Mouse (Mus musculus): Measurements from ENCODE around the gene Lemd1.
A peak's percentile ranks its signal among the peaks of the same experiment; 100 is the strongest.

The Lemd1 gene

GRCm38 (mm10) chr1:132200562-132201510, 9.6 kb downstream of the Lemd1 start:
- no peak for DNase-seq (ENCODE audit: low read depth)

DNA sequence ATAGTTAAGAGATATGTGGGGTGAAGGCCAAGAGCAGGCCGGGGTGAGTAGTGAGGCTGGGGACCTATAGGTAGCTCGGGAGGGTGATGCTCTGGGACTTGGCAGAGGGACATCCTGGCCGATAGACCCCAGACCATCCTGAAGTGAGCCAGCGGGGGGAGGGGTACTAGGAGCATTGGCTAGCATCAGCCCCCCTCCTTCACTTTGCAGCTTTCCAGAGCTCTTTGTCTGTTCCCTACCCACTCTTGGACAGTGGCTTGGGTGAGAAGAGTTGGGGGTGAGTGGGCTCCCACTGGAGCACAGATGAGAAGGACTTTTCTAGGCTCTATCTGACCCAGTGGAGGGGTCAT, 10.3 kb downstream of the Lemd1 start:
- no peak for DNase-seq (ENCODE audit: low read depth)

GRCm38 (mm10) chr1:132201936-132202335, 10.7 kb downstream of the Lemd1 start:
- DNase-seq (ENCODE audit: low read depth): no peak

DNA sequence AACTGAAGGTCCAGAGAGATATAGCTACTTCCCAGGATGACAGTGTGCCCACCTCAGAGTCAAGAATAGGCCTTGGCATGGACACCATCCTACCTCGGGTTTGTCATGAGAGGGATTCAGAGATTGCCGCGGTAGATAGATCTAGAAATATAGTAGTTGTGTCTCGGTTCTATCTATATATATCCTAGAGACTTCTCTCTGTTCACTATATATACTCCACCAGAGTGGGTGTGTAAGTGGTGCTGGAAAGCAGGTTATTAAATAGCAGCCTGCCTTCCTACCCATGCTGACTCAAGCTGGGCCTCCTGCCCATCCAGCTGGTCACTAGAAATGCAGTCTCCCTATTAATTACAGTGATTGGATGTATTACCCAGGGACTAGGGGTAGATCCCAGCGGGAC, 11.5 kb downstream of the Lemd1 start:
- DNase-seq (ENCODE audit: low read depth): no peak

- DNase-seq (ENCODE audit: low read depth): no peak
Observed at GRCm38 (mm10) chr1:132205958-132206357, 14.7 kb downstream of the Lemd1 start.

DNA sequence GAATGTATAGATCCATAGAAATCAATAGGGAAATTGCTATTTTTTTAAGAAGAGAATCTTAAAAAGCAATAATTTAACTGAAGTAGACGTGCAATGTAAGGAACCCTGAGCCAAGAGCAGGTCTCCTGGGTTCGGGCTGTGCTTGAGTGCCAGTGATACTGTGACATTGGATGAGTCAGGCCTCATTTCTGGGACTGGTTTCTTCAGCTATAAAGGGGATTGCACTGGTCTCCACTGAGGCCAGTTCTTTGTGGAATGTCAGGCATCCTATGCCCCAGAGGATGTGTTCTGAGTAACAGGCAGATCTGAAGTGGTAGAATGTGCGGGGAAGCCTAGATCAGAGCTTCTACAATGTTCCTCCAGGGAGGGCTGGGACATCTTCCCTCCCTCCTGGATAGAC, 15.6 kb downstream of the Lemd1 start:
- no peak for DNase-seq (ENCODE audit: low read depth)

GRCm38 (mm10) chr1:132208154-132208553, 16.9 kb downstream of the Lemd1 start:
- DNase-seq (ENCODE audit: low read depth): no peak

DNA sequence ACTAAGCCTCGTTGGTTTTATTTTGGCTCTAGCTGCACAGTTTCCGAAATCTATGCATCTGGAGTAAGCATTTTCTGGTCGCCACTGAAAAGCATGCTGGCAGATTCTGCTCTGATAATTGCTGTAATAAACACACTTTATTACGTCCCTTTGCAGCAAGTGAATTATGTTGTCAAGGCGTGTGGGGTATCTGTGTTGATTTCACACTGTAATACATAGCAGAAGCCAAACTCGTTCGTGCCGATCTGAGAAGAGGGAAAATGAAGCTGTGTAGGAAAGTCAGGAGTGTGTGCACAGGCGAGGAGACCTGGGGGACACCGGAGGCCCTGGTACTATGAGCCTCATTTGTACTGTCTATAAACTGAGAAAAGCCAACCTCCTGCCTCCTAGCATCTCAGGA, 18.2 kb downstream of the Lemd1 start:
- DNase-seq (ENCODE audit: low read depth): no peak

DNA sequence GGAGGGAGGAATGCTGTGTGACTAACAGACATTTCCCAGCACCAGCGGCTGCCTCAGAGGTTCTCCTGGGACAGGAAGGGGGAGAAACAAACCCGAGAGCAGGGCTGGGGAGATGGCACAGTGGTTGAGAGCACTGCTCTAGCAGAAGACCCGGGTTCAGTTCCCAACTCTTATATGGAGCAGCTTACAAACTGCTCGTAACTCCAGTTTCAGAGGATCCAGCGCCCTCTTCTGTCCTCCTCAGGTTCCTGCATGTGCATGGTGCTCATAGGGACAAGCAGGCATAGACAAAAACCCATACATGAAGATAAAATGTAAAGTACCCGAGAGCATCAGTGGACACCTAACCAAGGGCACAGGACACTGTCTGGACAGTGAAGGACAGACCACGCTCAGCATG, 19.7 kb downstream of the Lemd1 start:
- no peak for DNase-seq (ENCODE audit: low read depth)

GRCm38 (mm10) chr1:132211672-132212071, 20.4 kb downstream of the Lemd1 start:
- DNase-seq (ENCODE audit: low read depth): no peak

DNA sequence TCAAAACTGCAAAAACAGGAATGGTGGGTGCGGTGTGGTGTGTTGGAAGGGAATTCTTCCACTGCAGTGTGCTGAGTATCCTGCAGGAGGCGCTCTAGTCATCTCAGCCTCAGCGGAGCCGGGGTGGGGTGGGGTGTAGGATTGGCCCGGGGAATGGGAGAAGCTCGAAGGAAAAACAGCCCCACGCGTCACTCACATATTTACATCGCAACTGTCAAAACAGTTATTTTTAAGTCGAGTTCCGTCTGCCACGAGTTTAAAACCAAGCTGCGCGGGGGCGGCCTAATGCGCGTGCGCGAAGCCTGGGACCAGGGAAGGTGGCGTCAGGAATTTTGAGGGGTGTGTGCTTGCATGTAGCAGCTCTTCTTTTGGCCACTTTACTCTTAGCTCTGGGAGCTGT, 21.0 kb downstream of the Lemd1 start:
- DNase-seq (ENCODE audit: low read depth): no peak

DNA sequence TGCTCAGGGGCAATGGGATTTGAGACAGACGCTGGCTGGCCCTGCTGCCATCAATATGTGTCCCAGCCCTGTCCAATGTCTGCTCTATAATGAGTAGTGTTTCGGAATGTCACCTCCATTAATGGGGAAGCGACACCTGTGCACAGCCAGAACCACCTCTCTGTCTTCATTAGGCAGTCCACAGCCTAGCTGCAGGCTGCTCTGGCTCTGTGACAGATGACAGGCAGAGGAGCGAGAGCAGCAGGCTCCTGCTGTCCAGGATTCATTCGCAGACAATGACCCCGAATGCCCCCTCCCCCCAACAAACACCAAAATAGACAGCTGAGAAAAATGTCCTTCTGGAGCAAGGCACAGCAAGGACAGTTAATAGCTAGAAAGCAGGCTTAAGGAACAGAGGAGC, 21.8 kb downstream of the Lemd1 start:
- no peak for DNase-seq (ENCODE audit: low read depth)

DNA sequence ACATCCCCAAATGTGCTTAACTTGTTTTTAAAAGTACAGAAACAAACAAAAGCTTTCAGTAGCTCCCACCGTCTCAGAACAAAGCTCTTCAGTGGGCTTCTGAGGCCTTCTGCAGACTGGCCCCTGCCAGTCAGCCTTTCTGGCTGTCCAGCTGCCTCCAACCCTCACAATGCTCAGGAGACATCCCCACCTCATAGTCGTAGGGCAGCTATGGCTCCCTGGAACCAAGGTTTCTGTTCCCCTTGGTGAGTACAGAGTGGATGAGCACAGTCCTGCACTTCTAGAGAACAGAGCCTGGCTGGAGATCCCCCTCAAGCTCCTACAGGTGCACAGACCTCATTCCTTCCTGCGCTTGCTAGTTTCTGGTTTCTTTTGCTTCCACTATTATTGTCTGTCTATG, 25.0 kb downstream of the Lemd1 start:
- DNase-seq (ENCODE audit: low read depth): no peak

DNA sequence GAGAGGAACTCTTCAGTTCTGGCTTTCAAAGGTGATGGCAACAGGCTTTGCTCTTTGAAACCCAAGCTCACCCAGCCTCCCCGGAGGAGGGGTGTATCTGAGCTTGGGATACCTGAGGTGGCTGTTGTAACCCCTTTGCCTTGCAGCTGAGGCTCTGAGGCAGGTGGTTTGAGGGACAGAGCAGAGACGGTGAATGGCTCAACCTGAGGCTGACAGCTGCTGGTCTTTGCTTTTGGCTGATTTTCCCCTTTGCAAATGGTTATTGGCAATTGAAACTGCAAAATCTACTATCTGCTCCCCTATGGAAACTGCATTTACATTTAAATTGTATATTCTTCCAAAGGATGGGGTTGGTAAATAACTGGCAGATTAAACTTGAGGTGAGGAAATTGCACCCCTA, 30.4 kb downstream of the Lemd1 start:
- DNase-seq (ENCODE audit: low read depth): no peak

DNA sequence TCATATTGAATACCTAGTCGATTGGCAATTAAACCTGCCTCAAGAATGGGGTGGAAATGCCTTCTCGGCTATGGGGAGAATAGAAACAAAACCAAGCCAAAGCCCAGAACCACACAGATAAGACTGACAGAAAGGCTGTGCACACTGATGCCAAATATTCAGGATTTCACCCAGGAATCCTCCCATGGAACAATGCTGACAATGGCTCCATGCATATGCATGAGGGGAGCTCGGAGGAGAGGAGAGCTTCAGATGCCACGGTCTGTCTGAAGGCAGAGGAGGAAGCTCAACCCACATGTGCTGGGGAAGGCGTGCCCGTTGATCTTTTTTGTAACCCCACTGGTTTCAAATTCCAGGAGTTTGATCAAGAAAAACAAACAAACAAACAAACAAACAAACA, 30.9 kb downstream of the Lemd1 start:
- no peak for DNase-seq (ENCODE audit: low read depth)

DNA sequence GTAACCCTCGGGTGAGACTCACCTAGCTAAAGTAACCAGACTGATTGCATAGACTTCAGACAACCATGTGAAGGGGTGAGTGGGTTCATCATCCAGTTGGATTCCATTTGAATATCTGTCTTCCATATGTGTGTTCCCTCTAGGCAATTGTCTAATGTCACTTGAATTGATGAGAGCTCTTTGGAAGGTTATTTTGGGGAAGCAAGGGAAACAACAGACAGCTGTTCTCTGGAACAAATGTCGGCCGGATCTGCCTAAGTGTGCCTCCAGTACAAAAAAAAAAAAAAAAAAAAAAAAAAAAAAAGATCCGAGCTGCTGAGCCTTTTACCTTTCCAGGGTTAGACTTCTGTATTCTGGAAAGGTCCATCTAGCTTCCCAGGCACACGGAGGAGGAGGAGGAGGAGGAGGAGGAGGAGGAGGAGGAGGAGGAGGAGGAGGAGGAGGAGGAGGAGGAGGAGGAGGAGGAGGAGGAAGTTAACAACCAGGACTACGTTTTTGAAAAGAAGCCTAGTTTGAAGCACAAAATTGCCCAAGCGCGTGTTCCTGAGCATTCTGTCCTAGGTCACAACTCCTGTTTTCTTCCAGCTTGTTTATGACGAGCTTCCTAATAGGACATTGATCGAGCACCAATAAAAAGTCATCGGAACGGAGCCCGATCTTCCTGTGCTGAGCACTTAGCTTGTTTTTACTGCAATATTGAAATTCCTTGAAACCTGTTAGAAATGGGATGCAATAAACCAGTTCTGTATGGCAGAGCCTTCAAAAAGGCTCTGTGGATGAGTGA, 35.3 kb downstream of the Lemd1 start:
- DNase-seq (ENCODE audit: low read depth): no peak

- DNase-seq (ENCODE audit: low read depth): no peak
Observed at GRCm38 (mm10) chr1:132229667-132230066, 38.4 kb downstream of the Lemd1 start, which contains the start of gene Gm10188. Gene Gm10188 (minus strand): TSS chr1:132229767.

GRCm38 (mm10) chr1:132231470-132232274, 40.4 kb downstream of the Lemd1 start:
- no peak for DNase-seq (ENCODE audit: low read depth)

GRCm38 (mm10) chr1:132233566-132233965, 42.3 kb downstream of the Lemd1 start:
- DNase-seq (ENCODE audit: low read depth): no peak

- no peak for DNase-seq (ENCODE audit: low read depth)
Observed at GRCm38 (mm10) chr1:132234757-132235273, 43.6 kb downstream of the Lemd1 start.

- peak; percentile 19 for DNase-seq (ENCODE audit: low read depth)
Observed at GRCm38 (mm10) chr1:132237585-132238159, 46.4 kb downstream of the Lemd1 start.

DNA sequence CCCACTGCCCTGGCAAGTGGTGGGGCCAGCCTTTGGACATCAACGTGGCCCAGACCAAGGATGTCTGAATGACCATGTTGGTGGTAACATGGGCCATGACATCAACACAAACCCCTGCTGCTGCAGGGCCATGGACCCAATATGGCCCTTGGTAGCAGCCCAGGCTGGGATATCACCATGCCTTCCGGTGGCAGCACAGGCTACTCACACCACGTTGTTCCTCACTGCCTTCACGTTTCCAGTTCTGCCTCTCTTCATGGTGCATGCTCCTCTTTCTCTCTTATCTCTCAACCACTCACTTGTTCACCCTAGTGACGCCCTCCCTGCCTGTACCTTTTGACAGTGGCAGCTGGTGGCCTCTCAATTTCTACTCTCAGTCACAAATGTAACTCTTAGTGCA, 53.8 kb downstream of the Lemd1 start:
- no peak for DNase-seq (ENCODE audit: low read depth)
